Mouse (Mus musculus) cerebellum, adult 8-10 months (tissue): ENCODE results near the gene Nxt2.
"Not testable (repeated sequence)": the region's sequence is repeated elsewhere in the genome, so short reads cannot be mapped to it uniquely, and the experiment has no call there.

Experiments
- DNase-seq: peaks from one replicate; pipeline ENCODE4 v3.0.0; 2022

Nxt2 gene

GRCm38 (mm10) chrX:142226542-142226941, at the start of gene Nxt2:
TSS of gene Nxt2 (plus strand) at chrX:142226770.
- no peak for DNase-seq

GRCm38 (mm10) chrX:142176981-142177380, 49.6 kb upstream of the Nxt2 start:
- DNase-seq: no peak

GRCm38 (mm10) chrX:142182026-142182425, 44.5 kb upstream of the Nxt2 start:
- no peak for DNase-seq

- DNase-seq: peak; percentile 29
Measured at GRCm38 (mm10) chrX:142189023-142189703, 37.4 kb upstream of the Nxt2 start.

GRCm38 (mm10) chrX:142190355-142190754, 36.2 kb upstream of the Nxt2 start:
- DNase-seq: no peak

GRCm38 (mm10) chrX:142194420-142194819, 32.1 kb upstream of the Nxt2 start:
- peak; percentile 8 for DNase-seq

GRCm38 (mm10) chrX:142195551-142195950, 31.0 kb upstream of the Nxt2 start:
- DNase-seq: no peak

GRCm38 (mm10) chrX:142196831-142197230, 29.7 kb upstream of the Nxt2 start, which contains the start of gene Gucy2f:
TSS of gene Gucy2f (minus strand) at chrX:142196931.
- no peak for DNase-seq

- peak; percentile 37 for DNase-seq
Measured at GRCm38 (mm10) chrX:142200295-142200694, 26.3 kb upstream of the Nxt2 start.

GRCm38 (mm10) chrX:142227398-142228054, 956 bp downstream of the Nxt2 start:
- DNase-seq: peak; percentile 7

- DNase-seq: peak; percentile 72
Measured at GRCm38 (mm10) chrX:142228055-142228768, 1.6 kb downstream of the Nxt2 start.

GRCm38 (mm10) chrX:142228769-142229158, 2.2 kb downstream of the Nxt2 start:
- DNase-seq: no peak

GRCm38 (mm10) chrX:142236146-142236545, 9.6 kb downstream of the Nxt2 start:
- not testable (repeated sequence) for DNase-seq

- no peak for DNase-seq
Measured at GRCm38 (mm10) chrX:142237101-142237500, 10.5 kb downstream of the Nxt2 start.

GRCm38 (mm10) chrX:142245682-142246327, 19.2 kb downstream of the Nxt2 start:
- no peak for DNase-seq

- DNase-seq: no peak
Measured at GRCm38 (mm10) chrX:142250008-142250736, 23.6 kb downstream of the Nxt2 start.

GRCm38 (mm10) chrX:142276031-142276430, 49.5 kb downstream of the Nxt2 start:
- DNase-seq: no peak

- DNase-seq: no peak
Measured at GRCm38 (mm10) chrX:142276573-142276972, 50.0 kb downstream of the Nxt2 start.

- no peak for DNase-seq
Measured at GRCm38 (mm10) chrX:142285905-142286304, 59.3 kb downstream of the Nxt2 start.
